Mouse (Mus musculus) urinary bladder, adult 2 months (tissue): ENCODE measurements around the gene Farp1. TPM values are rescaled to one million over a fixed set of nuclear protein-coding genes. Genes with fewer than 3 reads are reported as not detected.
"Not testable (repeated sequence)": the region's sequence is repeated elsewhere in the genome, so short reads cannot be mapped to it uniquely, and the experiment has no call there.

ENCODE experiments used
- DNase-seq: peaks from one replicate; pipeline ENCODE4 v3.0.0; 2022; ENCODE audit warnings: low spot score
- polyA plus RNA-seq: library from polyadenylated mRNA; depleted of rRNA; stranded (reverse); fragments of >200 nt; gene quantifications from 2 replicates; pipeline ENCODE4 v1.2.3, GENCODE M21; 2012; rRNA removed

The Farp1 gene
- 31.7 and 46.1 TPM in 2 replicates for polyA plus RNA-seq

DNA sequence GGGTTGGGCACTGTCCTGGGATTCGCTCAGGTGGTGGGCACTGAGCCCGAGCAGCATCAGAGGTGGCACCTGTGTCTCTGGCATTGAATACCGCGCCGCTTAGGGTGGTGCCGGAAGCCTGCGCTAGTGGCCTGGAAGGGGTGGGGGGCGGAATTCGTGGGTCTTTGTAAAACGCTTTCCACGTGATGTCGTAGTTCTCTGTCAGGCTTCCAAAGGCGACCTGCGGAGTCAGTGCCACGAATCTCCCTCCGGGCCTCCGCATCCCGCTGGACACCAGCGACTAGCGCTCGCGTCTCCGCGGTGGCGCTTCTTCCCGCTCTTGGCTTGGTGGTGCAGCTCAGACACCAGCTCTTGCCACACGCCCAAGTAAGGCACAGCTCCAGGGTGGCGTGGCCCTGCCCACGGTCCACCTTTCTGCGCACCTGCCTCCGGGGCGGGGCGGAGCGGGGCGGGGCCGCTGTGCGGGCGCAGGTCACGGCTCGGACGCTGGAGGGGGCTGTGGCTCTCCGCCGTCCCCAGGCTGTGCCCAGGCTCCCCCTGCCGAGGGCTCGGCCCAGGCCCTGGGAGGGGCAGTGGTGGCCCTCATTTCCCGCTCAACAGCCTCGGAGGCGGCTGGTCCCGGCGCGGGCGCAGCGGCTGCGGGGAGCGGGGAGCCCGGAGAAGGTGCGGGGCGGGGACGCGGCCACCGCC lies at the start of gene Farp1:
Farp1 (plus strand) TSS at position 228 of the 690 bp plus-strand sequence.
- peak; percentile 89 for DNase-seq

GRCm38 (mm10) chr14:120989126-120989525 lies 45.9 kb upstream of the Farp1 start:
- DNase-seq = no peak

- no peak for DNase-seq
These were observed 37.3 kb upstream of the Farp1 start for GRCm38 (mm10) chr14:120997686-120998085.

DNA sequence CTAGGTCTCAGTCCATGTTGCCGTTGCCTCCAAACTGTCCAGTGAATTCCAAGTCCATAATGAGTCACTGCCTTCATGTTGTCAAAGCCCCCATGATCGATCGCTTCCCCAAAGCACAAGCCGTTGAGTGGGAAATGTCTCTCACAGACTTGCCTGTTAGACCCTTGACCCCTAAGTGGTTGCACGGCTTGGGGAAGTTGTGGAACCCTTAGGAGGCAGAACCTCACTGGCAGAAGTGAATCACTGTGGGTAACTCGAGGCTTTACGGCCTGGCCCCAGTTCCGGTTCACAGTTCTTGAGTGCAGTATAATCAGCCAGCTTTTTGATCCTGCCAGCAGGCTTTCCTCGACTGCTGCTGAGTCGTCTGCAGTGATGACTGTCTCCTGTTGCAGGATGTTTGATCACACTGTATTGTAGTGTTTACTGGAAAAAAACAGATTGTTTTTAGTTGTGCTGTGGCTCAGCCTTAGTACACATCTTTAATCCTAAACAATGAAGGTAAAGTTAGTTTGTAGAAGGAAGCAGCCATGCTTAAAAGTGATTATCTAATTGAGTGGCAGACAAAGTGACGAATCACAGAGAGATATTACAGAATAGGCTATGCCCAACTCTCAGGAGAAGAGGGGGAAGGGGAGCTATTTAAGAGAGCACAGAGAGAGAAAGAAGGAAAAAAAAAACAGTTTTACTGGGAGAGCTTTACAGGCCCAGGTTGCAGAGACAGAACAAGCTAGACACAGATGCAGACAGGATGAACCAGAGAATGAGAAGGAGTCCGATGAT lies 34.2 kb upstream of the Farp1 start:
- DNase-seq = no peak

- no peak for DNase-seq
These were observed 29.4 kb upstream of the Farp1 start for GRCm38 (mm10) chr14:121005621-121006020.

DNA sequence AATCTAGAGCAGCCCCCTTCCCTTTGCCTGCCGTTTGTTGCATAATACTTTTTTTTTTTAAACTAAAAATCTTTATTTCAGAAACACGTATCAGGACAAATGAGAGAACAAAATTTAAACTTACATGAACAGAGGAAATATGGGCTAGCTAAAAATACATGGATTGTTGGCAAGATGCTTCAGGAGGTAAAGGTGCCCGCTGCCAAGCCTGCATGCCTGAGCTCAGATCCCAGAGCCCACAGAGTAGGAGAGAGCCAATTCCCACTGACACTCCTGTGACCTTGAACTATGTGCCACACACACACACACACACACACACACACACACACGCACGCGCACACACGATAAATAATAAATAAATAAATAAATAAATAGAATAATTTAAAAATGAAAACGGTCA lies 29.0 kb upstream of the Farp1 start:
- DNase-seq = no peak

- DNase-seq = no peak
These were observed 19.8 kb upstream of the Farp1 start for GRCm38 (mm10) chr14:121015114-121015690.

- no peak for DNase-seq
These were observed 12.6 kb upstream of the Farp1 start for GRCm38 (mm10) chr14:121022403-121022802.

- DNase-seq = no peak
These were observed 9.6 kb upstream of the Farp1 start for GRCm38 (mm10) chr14:121025381-121025780.

- DNase-seq = no peak
These were observed 3.6 kb upstream of the Farp1 start for GRCm38 (mm10) chr14:121031396-121031795.

- no peak for DNase-seq
These were observed 475 bp upstream of the Farp1 start for GRCm38 (mm10) chr14:121034525-121034924.

GRCm38 (mm10) chr14:121035663-121036473 lies 868 bp downstream of the Farp1 start:
- DNase-seq = no peak

- no peak for DNase-seq
These were observed 1.7 kb downstream of the Farp1 start for GRCm38 (mm10) chr14:121036612-121037221.

- no peak for DNase-seq
These were observed 2.3 kb downstream of the Farp1 start for GRCm38 (mm10) chr14:121037276-121037675.

GRCm38 (mm10) chr14:121038676-121039075 lies 3.7 kb downstream of the Farp1 start:
- DNase-seq = no peak

DNA sequence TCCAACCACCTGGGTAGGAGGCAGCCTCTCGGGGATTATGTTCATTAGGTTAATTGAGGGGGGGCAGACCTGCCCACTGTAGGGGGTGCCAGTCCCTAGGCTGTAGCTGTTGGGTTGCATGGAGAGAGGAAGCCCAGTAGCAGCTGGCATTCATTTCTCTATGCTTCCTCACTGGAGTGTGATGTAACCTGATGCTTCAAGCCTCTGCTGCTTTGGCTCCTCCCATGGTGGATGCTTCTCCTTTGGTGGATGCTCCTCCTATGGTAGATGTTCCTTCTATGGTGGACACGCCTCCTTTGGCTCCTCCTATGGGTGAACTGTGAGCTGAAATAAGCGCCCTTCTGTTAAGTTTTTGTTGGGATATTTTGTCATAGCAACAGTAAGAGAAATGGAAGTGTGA lies 9.1 kb downstream of the Farp1 start:
- no peak for DNase-seq

DNA sequence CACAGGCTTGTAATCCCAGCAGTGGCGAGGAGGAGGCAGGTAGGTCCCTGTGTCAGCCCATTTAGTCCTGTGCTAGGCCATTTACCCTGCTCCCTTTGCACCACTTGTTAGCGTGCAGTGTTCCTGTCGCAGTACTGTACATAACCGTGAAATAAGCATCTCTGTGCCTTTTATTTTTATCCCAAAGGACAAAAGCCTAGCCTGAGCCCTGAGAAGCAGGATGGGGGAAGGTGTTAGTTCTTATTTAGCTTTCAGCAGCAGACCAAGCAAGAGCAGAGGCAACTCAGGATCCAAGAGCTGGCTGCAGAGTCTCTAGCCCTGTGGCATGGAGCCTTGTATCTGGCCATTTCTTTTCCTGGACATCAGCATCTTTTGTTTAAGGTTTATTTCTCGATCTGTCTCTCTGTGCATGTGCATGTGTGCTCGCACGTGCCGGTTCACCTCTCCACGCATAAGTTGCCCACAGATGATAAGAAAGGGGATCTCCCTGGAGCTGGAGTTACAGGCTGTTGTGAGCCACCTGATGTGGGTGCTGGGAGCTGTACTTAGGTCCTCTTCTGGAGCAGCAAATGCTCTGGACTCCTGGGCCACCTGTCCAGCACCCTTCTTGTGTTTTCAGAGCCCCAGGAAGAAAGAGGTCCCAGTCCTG lies 11.4 kb downstream of the Farp1 start:
- DNase-seq = no peak

GRCm38 (mm10) chr14:121047780-121048179 lies 12.8 kb downstream of the Farp1 start:
- no peak for DNase-seq

DNA sequence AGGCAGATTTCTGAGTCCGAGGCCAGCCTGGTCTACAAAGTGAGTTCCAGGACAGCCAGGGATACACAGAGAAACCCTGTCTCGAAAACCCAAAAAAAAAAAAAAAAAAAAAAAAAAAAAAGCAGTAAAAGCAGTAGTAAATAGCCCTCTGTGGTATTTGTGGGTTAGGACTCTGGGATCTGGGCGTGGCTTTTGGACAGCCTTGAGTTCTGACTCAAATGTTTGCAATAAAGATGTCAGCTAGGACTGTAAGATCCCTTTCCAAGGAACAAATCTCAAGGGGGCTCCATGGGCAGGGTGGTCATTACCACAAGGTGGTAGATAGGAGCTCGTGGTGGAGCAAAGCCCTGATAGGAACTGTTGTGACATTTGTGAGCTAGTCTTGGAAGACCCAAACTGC lies 16.0 kb downstream of the Farp1 start:
- DNase-seq = not testable (repeated sequence)

DNA sequence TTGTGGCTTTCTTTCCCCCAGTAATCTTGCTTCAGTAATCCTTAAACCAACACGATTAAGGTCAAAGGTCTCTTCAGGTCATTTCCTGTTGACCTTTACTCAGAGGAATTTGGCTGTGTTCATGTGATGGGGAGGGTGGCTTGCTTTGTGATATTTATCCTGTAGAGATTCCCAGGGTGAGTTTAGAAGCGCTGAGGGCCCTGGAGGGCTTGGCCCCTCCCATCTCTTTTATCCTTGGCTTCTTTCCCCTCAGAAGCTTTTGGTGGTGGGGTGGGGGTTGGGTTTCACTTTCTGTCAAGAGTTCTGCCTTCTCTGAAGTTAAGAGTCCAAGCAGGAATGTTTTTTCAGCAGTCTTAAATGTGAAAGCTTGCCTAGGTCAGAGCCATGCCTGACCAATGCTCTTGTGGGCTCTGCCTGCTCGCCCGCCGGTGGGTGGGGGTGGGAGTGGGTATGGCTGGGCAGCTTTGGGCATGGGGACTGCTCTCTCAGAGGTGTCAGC lies 18.1 kb downstream of the Farp1 start:
- no peak for DNase-seq

DNA sequence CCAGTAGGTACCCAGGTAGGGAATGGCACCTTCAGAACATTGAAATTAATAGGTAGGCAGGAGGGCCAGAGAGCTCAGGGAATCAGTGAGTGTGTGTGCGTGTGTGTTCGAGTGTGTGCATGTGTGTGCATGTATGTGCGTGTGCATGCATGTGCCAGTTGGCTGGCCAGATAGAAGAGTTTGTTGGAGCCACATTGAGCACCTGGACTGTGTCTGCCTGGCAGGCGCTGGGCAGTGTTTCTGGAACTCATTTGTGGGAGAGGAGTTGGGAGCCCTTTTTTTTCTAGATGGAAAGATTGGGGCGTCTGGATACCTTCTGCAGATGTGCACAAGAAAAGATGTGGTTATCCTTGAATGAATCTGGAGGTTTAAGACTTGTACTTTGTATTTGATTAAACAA lies 19.1 kb downstream of the Farp1 start:
- DNase-seq = no peak
